Mouse (Mus musculus) splenic B cell, adult 2 months (primary cell): ENCODE measurements around the gene Eif3a.
A peak's percentile ranks its signal among the peaks of the same experiment; 100 is the strongest.

Source experiments
- DNase-seq: peaks from one replicate; pipeline ENCODE4 v3.0.0-alpha.2; 2011; ENCODE audit warnings: low read depth, low spot score
- H3K27me3 ChIP-seq: 2 replicates; pipeline ENCODE4 v1.6.1; 2012; ENCODE audit warnings: mild to moderate bottlenecking, low read length, moderate library complexity, mixed read lengths; ENCODE audit not compliant: control insufficient read depth, poor library complexity, insufficient read depth, severe bottlenecking
- H3K36me3 ChIP-seq: 2 replicates; pipeline ENCODE4 v1.6.1; 2012; ENCODE audit warnings: mild to moderate bottlenecking, low read length, moderate library complexity, mixed read lengths; ENCODE audit not compliant: control insufficient read depth, poor library complexity, insufficient read depth, severe bottlenecking

The Eif3a gene

DNA sequence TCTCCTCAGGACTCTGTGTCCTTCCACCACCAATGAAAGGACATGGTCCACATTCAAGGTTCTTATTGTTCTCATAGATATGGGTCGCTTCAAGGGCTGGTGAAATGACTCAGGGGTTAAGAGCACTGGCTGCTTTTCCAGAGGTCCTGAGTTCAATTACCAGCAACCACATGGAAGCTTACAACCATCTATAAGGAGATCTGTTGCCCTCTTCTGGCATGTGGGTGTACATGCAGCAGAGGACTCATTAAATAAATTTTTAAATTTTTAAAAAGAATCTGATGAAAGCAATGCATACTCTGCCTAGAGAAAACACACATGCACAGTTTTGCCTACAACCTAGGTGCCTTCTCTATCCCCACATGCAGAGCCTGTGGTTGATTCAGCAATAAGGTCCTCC is 49.9 kb downstream of the Eif3a start:
- H3K27me3 ChIP-seq: no peaks in the 10 kb centered on the region

DNA sequence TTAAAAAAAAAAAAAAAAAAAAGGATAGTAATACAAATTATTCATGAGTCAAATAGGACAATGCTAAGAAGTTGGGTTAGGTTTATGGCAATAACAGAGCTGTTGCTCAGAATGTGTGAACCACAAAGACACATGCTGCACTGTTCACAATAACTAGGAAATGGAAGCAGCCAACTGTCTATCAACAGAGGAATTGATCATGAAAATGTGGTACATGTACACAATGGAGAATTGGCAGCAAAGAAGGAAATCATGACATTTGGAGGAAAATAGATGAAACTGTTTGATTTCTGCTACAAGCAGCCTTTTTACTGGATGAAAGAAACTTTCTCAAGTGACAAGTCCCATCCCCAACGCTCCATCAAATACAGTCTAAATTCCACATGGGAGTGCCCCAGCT is 58.5 kb downstream of the Eif3a start:
- H3K36me3 ChIP-seq: no peaks in the 10 kb centered on the region
- no peaks in the 10 kb centered on the region for H3K27me3 ChIP-seq
- DNase-seq: no peak

More for the DNA sequence above, 49.9 kb downstream of the Eif3a start:
- no peak for DNase-seq
- no peaks in the 10 kb centered on the region for H3K36me3 ChIP-seq

DNA sequence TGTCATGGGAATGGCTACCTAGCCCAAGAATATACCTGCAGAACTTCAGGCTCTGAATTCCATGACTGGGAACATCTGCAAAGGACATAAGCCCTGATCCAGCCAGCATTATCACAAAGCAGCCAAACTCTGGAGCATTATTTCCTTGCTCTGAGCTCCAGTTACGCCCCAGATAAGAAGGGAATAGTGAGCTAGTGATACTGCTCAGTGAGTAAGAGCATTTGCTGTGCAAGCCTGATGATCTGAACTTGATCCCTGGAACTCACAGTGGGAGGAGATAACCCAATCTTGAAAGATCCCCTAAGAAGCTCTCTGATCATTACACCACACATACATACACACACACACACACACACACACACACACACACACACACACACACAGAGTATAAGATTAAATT is 59.2 kb downstream of the Eif3a start:
- Histone ChIP-seq H3K36me3 (no peaks in the 10 kb centered on the region), H3K27me3 (no peaks in the 10 kb centered on the region)
- no peak for DNase-seq

DNA sequence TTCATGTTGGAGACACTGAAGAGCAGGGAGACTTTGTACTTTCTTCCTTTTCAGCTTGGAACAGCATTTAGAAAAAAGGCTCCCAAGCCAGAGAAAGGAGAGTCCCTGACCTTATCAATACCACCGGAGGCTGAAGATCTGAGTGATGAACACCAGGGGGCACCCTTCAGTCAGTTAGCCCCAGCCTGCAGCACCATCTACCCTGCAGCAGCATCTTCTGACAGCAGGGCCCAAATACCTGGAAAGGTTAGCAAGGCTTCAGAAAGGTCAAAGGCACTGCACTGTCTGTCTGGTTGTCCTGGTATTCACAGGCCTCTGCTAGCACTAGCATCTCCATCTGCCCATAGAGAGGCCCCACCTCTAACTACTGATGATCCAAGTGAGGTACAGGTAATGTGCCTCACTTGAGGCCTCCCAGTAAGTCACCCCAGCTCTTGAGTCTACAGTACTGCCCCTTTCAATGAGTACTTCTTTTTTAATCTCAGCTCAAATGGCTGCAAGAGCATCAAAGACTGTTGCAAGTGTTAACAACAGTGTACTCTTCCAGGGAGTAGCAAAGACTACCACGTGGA is 60.1 kb downstream of the Eif3a start:
- DNase-seq: peak; percentile 78
- Histone ChIP-seq H3K36me3 (no peaks in the 10 kb centered on the region), H3K27me3 (no peaks in the 10 kb centered on the region)

DNA sequence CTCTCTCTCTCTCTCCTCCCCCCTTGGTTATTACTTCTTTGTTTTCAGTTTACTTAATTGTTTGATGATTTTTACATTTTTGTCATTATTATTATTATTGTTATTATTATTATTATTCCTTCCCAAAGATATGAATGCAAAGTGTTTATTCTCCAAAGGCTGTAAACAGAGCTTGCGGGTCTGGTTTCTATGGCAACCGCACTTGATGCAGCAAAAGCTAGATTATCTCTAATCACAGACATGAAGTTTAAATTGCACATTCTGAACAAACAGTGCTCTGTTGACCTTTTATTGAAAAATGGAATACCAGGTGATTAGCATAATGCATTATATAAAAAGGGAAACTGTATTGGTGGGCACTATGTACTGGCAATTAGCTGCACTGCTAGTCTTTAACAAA is 74.1 kb downstream of the Eif3a start:
- DNase-seq: no peak

DNA sequence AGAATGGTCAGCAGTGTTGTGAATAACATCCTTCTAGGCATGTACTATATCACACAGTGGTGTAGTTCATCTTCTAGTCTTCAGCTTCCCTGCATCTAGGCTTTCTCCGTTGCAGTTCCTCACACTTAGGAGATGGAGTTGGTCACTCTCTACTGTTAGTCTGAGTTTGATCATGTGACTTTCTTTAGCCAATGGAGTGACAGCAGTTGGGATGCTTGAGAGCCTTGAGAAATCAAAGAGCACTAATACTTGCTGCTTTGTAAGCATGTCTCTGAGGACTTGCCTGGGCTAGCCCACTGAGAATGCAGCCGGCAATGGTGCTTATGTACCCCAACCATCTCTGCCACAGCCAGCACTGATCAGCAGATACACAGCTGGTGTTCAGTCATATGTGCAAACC is 77.9 kb downstream of the Eif3a start:
- no peak for DNase-seq
- Histone ChIP-seq H3K27me3 (no peaks in the 10 kb centered on the region), H3K36me3 (no peaks in the 10 kb centered on the region)

More for the DNA sequence above, 74.1 kb downstream of the Eif3a start:
- no peaks in the 10 kb centered on the region for H3K27me3 ChIP-seq
- no peaks in the 10 kb centered on the region for H3K36me3 ChIP-seq
